Mouse (Mus musculus) embryonic fibroblast, embryonic 13.5 days (primary cell): ENCODE data around the gene Hoxc6. TPM values are rescaled to one million over a fixed set of nuclear protein-coding genes. Genes with fewer than 3 reads are reported as not detected.

Experiments used
- H3K27ac ChIP-seq: 2 replicates; pipeline ENCODE4 v1.5.1; 2012; ENCODE audit warnings: low read length, control low read depth, inconsistent platforms; ENCODE audit not compliant: insufficient read depth
- H3K4me1 ChIP-seq: 2 replicates; pipeline ENCODE4 v1.6.1; 2011; ENCODE audit warnings: low read length; ENCODE audit not compliant: control insufficient read depth, insufficient read depth
- H3K4me3 ChIP-seq: 2 replicates; pipeline ENCODE4 v1.5.1; 2011; ENCODE audit warnings: mild to moderate bottlenecking, control low read depth, low read length; ENCODE audit not compliant: insufficient read depth
- CTCF ChIP-seq: IDR thresholded peaks from 2 replicates; pipeline ENCODE4 v1.5.1; 2011; ENCODE audit warnings: mild to moderate bottlenecking, control low read depth, low read length, moderate library complexity, borderline replicate concordance; ENCODE audit not compliant: insufficient read depth
- POLR2A ChIP-seq: IDR thresholded peaks from 2 replicates; pipeline ENCODE4 v1.6.1; 2011; ENCODE audit warnings: low read depth, mild to moderate bottlenecking, control low read depth, low read length, moderate library complexity
- polyA plus RNA-seq: library from polyadenylated mRNA; stranded (reverse); fragments of >200 nt; gene quantifications from 2 replicates; pipeline ENCODE4 v1.2.4, GENCODE M21; 2011; ENCODE audit warnings: low read depth; ENCODE audit not compliant: missing spikeins, insufficient read length

Hoxc6 gene
- polyA plus RNA-seq, 1 experiment, result 42.6 TPM

DNA sequence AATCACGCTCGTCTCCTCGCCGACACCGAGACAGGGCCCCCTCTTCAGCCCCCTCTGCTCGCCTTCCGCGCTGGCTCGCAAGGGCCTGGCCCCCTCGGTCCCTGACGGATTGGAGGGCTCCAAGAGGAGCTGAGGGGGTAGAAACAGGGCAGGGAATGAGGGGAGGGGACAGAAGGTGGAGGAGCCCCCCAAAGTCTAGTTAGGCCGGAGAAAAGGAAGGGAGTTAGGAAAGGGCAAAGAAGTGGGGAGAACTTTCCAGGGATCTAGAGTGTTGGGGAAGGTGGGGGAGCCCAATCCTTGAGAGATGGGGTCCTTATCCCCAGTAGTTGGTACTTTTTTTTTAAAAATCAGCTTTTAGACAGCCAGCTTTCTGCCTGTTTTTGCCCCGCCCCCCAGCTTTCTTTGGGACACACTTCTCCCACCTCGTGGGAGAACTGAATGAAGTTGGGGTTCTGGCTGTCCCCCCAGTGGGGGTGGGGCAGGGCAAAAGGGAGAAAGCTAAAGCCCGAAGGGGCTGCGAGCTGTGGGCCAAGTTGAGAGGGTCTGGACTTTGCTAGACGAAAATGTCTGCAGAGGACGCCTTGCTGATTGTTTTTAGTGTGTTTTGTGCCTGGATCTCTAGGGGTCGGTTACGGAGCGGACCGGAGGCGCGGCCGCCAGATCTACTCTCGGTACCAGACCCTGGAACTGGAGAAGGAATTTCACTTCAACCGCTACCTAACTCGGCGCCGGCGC is 12.2 kb downstream of the Hoxc6 start:
- Histone ChIP-seq H3K4me1 (no peaks in the 10 kb centered on the region; the same call in 1 of the 2 replicates), H3K4me3 (peak overlapping the region; percentile 56), H3K27ac (peak overlapping the region; percentile 99)
- TF ChIP-seq POLR2A (no peak), CTCF (no peak)

DNA sequence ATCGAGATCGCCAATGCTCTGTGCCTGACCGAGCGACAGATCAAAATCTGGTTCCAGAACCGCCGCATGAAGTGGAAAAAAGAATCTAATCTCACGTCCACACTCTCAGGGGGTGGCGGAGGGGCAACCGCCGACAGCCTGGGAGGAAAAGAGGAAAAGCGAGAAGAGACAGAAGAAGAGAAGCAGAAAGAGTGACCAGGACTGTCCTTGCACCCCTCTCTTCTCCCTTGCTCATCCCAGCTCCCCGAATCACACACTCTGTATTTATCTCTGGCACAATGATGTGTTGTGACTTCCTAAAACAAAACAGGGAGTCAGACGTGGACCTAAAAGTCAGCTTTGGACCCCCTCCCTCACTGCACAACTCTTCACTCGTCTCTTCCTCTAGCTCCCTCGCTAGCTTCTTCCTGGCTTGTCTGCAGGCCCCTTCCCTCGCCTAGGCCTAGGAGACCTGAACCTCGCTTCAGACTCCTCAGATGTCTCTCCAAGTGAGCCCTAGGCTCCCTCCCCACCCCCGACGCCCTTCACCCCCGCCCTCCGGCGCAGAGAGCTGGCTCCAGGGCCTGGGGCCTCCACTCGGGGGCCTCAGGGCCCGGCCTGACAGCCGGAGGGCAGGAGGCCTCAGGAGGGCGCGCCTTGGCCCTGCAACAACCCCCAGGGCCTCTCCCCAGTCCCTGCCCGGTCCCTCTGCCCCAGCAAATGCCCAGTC is 12.9 kb downstream of the Hoxc6 start:
- H3K4me3 ChIP-seq, result peak overlapping the region; percentile 56
- H3K27ac ChIP-seq, result peak overlapping the region; percentile 99
- TF ChIP-seq CTCF, result no peak
- no peak for TF ChIP-seq POLR2A
- H3K4me1 ChIP-seq, result no peaks in the 10 kb centered on the region

DNA sequence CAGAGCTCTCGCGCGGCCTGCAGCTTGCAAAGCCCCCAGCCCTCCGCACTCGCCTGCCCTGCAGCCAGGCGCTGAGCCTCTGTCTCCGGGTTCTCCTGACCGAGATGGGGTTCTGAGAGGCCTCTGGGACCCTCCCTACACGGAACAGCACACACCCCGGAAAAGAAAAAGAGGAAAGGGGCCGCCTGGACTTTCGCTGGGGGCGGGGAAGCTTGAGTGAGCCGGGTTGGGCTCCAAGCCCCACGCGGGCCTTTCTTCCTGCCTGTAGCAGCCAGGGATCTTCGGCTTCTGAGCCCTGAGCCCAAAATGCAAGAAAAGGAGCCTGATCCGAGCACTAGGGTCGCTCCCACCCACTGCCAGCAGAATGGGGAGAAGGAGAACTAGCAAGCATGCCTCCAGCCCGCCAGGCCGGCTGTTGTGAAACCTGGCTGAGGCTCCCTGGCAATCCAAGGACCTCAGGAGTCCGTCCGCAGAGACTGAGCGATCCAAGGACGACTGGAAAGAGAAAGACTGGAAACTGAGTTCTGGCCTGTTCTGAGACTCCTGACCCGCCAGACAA is 13.9 kb downstream of the Hoxc6 start:
- Histone ChIP-seq H3K27ac (peak overlapping the region; percentile 56), H3K4me3 (peak overlapping the region; percentile 12), H3K4me1 (no peaks in the 10 kb centered on the region; the same call in 1 of the 2 replicates)
- TF ChIP-seq CTCF, result no peak
- TF ChIP-seq POLR2A, result 0 out of 2 replicates have a peak, but pooled peaks have one; percentile 14

DNA sequence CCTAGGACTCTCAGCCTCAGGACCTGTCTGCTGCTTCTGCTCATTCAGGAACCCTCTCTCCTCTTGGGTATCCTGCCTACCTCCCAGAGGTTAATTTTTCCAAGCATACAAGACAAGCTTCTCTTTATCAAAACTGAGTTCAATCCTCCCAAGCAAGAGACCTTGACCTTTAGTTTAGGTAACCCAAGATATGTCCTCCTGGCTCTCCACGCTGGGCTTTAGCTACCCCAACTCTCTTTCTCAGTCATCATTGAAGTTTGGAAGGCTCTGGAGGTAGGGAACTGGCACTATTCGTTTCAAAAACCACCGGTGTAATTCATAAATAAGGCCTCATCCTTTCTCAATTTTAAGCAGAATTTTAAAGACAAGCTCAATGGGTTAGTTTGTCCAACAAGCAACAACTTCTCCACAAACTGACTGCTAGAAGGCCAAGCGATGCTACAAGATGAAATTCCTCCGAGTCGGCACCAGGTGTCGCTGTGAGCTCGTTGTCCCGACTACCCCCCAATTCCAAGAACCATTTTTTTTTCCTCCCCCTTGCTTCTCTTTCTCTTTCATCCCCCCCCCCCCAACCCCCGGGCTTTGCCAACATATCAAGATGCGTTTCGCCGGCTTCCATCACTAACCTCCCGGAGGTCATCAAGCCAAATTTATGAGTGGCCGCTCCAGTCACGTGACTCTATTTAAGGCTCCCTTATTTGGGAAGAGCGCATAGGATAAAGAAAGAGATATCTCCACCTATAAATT is 15.4 kb downstream of the Hoxc6 start:
- no peaks in the 10 kb centered on the region; the same call in 1 of the 2 replicates for H3K4me1 ChIP-seq
- H3K27ac ChIP-seq, result peak overlapping the region; percentile 73; the same call in 1 of the 2 replicates
- TF ChIP-seq POLR2A (no peak), CTCF (peak; percentile 64; the same call in 1 of the 2 replicates)
- peak overlapping the region; percentile 33; the same call in 1 of the 2 replicates for H3K4me3 ChIP-seq

DNA sequence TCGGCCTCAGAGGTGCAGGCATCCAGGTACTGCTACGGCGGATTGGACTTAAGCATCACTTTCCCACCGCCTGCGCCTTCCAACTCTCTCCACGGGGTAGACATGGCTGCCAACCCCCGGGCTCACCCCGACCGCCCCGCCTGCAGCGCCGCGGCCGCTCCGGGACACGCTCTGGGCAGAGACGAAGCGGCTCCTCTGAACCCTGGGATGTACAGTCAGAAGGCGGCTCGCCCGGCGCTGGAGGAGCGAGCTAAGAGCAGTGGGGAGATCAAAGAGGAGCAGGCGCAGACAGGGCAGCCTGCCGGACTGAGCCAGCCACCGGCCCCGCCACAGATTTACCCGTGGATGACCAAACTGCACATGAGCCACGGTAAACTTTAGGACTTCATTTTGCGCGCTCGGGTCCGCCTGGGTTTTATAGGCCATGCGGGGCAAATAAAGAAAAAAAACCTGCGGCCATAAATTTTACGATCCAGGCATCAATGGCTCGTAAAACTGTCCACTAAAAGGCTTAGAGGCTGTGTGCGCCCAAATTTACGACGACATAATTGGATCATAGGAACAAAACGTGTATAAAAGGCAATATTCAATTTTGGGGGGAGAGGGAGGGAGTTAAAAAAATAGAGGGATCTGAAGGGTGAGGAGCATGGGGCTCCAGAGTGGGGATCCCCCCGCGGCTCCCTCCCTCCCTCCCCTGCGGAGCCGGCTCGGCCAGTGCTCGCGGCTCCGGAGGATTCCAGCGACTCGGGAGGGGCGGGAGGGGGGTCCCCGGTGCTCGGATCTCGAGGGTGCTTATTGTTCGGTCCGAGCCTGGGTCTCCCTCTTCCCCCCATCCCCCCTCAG is 16.3 kb downstream of the Hoxc6 start:
- no peak for TF ChIP-seq CTCF
- peak; percentile 24; the same call in 1 of the 2 replicates for TF ChIP-seq POLR2A

DNA sequence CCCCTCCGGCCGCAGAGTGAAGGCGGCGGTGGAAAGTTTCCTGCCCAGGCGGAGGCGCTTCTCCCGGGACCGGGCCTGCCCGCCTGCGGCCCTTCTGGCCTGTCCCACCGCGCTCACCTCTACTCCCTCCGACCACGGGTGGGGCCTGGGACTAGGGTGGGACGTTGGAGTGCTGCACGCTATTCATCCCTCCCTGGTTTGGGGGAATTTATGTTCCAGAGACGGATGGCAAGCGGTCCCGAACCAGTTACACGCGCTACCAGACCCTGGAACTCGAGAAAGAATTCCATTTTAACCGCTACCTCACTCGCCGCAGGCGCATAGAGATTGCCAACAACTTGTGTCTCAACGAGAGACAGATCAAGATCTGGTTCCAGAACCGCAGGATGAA is 16.9 kb downstream of the Hoxc6 start:
- Histone ChIP-seq H3K4me3 (peak overlapping the region; percentile 33), H3K27ac (peak overlapping the region; percentile 41), H3K4me1 (no peaks in the 10 kb centered on the region; the same call in 1 of the 2 replicates)
- TF ChIP-seq CTCF (no peak), POLR2A (no peak)

More for the DNA sequence above, 16.3 kb downstream of the Hoxc6 start:
- no peaks in the 10 kb centered on the region; the same call in 1 of the 2 replicates for H3K4me1 ChIP-seq
- peak overlapping the region; percentile 73 for H3K27ac ChIP-seq
- peak overlapping the region; percentile 33 for H3K4me3 ChIP-seq

DNA sequence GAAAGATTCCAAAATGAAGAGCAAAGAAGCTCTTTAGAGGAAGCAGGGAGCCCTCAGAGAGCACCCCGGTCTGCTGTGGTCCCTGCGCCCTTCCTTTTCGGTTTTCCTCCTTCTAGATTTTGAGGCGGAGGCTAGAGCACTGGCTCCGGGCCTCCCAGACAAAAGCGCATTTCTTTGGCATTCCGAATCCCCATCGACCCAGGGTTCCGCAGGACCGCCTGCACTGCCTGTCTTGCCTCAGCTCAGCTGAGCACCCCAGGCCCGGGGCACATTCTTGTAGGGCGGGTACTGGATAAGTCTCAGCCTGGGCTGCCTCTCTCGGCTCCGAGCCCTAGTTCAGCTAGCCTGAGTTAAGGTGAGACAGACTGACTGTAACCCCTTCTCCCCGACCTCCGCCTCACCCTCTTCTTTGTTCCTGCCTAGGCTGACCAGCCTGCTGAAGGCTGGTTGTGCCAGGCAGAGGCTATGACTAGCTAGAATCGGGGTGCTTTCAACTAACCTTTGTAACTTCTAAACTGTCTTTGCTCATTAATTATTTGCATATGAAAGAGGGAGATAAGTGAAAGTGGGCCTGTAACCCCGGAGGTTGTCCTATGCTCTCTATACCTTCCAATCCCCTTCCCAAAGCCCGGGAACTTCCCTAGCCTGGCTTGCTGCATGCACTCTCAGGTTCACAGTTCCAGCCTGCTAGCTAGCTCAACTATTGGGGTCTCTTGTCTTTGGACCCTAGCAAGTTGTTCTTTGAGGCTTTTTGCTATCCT is 17.5 kb downstream of the Hoxc6 start:
- peak overlapping the region; percentile 41 for H3K27ac ChIP-seq
- H3K4me1 ChIP-seq, result no peaks in the 10 kb centered on the region; the same call in 1 of the 2 replicates
- peak overlapping the region; percentile 33 for H3K4me3 ChIP-seq
- TF ChIP-seq CTCF (no peak), POLR2A (no peak)

DNA sequence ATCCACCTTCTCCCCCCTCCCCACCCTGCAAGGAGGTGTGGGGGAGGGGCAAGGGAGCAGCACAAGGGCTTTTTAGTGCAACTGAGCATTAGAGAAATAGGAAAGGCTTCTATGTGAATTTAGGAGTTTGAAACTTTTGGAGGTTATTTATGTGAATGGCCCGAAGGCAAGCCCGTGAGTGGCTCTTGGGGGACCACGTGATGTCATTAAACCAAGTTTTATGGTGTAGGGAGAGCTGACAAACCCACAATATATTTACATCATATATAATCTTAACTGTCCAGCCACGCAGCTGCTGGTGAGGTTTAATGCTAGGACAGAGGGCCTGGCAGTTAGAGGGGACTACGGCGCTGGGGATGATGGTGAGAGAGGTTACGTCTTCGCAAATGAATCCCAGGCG is 20.6 kb downstream of the Hoxc6 start, which contains the start of gene Hoxc4:
Gene Hoxc4 (plus strand): TSS at position 299 of the 400 bp plus-strand sequence.
- Histone ChIP-seq H3K27ac (no peak within 1 kb of the TSS), H3K4me3 (0 out of 2 replicates have a peak within 1 kb of the TSS, but pooled peaks have one; percentile 7), H3K4me1 (no peaks in the 10 kb centered on the region; the same call in 1 of the 2 replicates)
- TF ChIP-seq POLR2A, result peak; percentile 44; the same call in 1 of the 2 replicates
- no peak for TF ChIP-seq CTCF
